Mouse (Mus musculus) CH12.LX (cell line): Measurements from ENCODE around the gene Fat3. TPM values are rescaled to one million over a fixed set of nuclear protein-coding genes. Genes with fewer than 3 reads are reported as not detected.

Experiments
- DNase-seq: peaks from one replicate; pipeline ENCODE4 v3.0.0-alpha.2; 2013; ENCODE audit errors: extremely low read depth
- H3K27ac ChIP-seq: 2 replicates; pipeline ENCODE4 v1.5.1; 2012; ENCODE audit warnings: low read depth, mild to moderate bottlenecking, control low read depth, moderate library complexity; ENCODE audit not compliant: insufficient read depth
- H3K27me3 ChIP-seq: replicated peaks from 2 replicates; pipeline ENCODE3; 2012; ENCODE audit warnings: inconsistent platforms
- H3K36me3 ChIP-seq, 2 experiments: replicated peaks in 1 of 2; 2 replicates each; pipeline versions ENCODE3 to v1.6.1; 2012; ENCODE audit warnings: inconsistent platforms in 1 of 2, low read length in 1 of 2, mild to moderate bottlenecking in 1 of 2, mixed read lengths in 1 of 2, moderate library complexity in 1 of 2; ENCODE audit not compliant: control insufficient read depth in 1 of 2, insufficient read depth in 1 of 2
- H3K4me1 ChIP-seq, 2 experiments: 2 replicates each; pipeline ENCODE4 v1.6.1; 2012; ENCODE audit warnings: inconsistent platforms in 1 of 2, moderate library complexity in 1 of 2; ENCODE audit not compliant: insufficient read depth in 2 of 2, control insufficient read depth in 1 of 2
- H3K4me2 ChIP-seq: 2 replicates; pipeline ENCODE4 v1.6.1; 2012; ENCODE audit warnings: low read depth, mild to moderate bottlenecking, control low read depth; ENCODE audit not compliant: poor library complexity, insufficient read depth, severe bottlenecking
- H3K4me3 ChIP-seq, 3 experiments: fragments of 150-350 bp in 1 of 3; sonication (generic) in 1 of 3; replicated peaks in 1 of 3; 2 replicates each; pipeline versions ENCODE3 to v1.5.1; 2011 to 2012; ENCODE audit warnings: low read depth in 2 of 3, low read length in 2 of 3, mild to moderate bottlenecking in 2 of 3, moderate library complexity in 2 of 3, control low read depth in 1 of 3, improper control_type of control experiment in 1 of 3, inconsistent platforms in 1 of 3, mixed read lengths in 1 of 3; ENCODE audit not compliant: poor library complexity in 1 of 3
- H3K79me2 ChIP-seq: replicated peaks from 2 replicates; pipeline ENCODE4 v1.6.1; 2012; ENCODE audit warnings: mild to moderate bottlenecking, moderate library complexity; ENCODE audit not compliant: control insufficient read depth, poor library complexity, insufficient read depth, severe bottlenecking; ENCODE audit errors: extremely low read depth
- H3K9ac ChIP-seq: 2 replicates; pipeline ENCODE4 v1.6.1; 2012; ENCODE audit warnings: low read depth, mild to moderate bottlenecking, control low read depth, moderate library complexity; ENCODE audit not compliant: insufficient read depth
- H3K9me3 ChIP-seq: replicated peaks from 2 replicates; pipeline ENCODE3; 2012; ENCODE audit warnings: low read length, inconsistent platforms, mixed read lengths
- CHD2 ChIP-seq: IDR thresholded peaks from 2 replicates; pipeline ENCODE4 v1.6.1; 2011; ENCODE audit warnings: low read length, improper control_type of control experiment
- E2F4 ChIP-seq: IDR thresholded peaks from 2 replicates; pipeline ENCODE4 v1.6.1; 2011; ENCODE audit warnings: low read depth, low read length, improper control_type of control experiment; ENCODE audit not compliant: insufficient replicate concordance
- ELF1 ChIP-seq: IDR thresholded peaks from 2 replicates; pipeline ENCODE4 v1.6.1; 2014; ENCODE audit warnings: low read depth, mild to moderate bottlenecking, inconsistent platforms, low read length, improper control_type of control experiment
- EP300 ChIP-seq: IDR thresholded peaks from 2 replicates; pipeline ENCODE4 v1.6.1; 2011; ENCODE audit warnings: low read length, improper control_type of control experiment
- ETS1 ChIP-seq: conservative IDR thresholded peaks from 2 replicates; pipeline ENCODE4 v1.6.1; 2012; ENCODE audit warnings: low read depth, mild to moderate bottlenecking, inconsistent platforms, low read length, improper control_type of control experiment, moderate library complexity
- GABPA ChIP-seq: IDR thresholded peaks from 2 replicates; pipeline ENCODE4 v1.6.1; 2012; ENCODE audit warnings: low read depth, low read length, improper control_type of control experiment, inconsistent platforms; ENCODE audit not compliant: insufficient replicate concordance
- IRF4 ChIP-seq: IDR thresholded peaks from 2 replicates; pipeline ENCODE4 v1.6.1; 2014; ENCODE audit warnings: low read depth, mild to moderate bottlenecking, inconsistent platforms, low read length, improper control_type of control experiment
- JUN ChIP-seq: IDR thresholded peaks from 2 replicates; pipeline ENCODE4 v1.6.1; 2011; ENCODE audit warnings: low read depth, mild to moderate bottlenecking, low read length, improper control_type of control experiment, moderate library complexity; ENCODE audit not compliant: insufficient read depth
- KAT2A ChIP-seq: IDR thresholded peaks from 2 replicates; pipeline ENCODE4 v1.6.1; 2012; ENCODE audit warnings: low read length, improper control_type of control experiment, inconsistent platforms; ENCODE audit not compliant: insufficient replicate concordance
- MAFK ChIP-seq: IDR thresholded peaks from 2 replicates; pipeline ENCODE4 v1.6.1; 2011; ENCODE audit warnings: low read length, improper control_type of control experiment; ENCODE audit not compliant: insufficient replicate concordance
- MAX ChIP-seq: IDR thresholded peaks from 2 replicates; pipeline ENCODE4 v1.6.1; 2011; ENCODE audit warnings: low read length, improper control_type of control experiment
- MEF2A ChIP-seq: IDR thresholded peaks from 2 replicates; pipeline ENCODE4 v1.6.1; 2014; ENCODE audit warnings: low read depth, mild to moderate bottlenecking, inconsistent platforms, low read length, improper control_type of control experiment, borderline replicate concordance
- MXI1 ChIP-seq: IDR thresholded peaks from 2 replicates; pipeline ENCODE4 v1.6.1; 2011; ENCODE audit warnings: mild to moderate bottlenecking, low read depth, low read length, improper control_type of control experiment
- MYC ChIP-seq: IDR thresholded peaks from 2 replicates; pipeline ENCODE4 v1.6.1; 2011; ENCODE audit warnings: low read depth, mild to moderate bottlenecking, improper control_type of control experiment, low read length
- NRF1 ChIP-seq: IDR thresholded peaks from 2 replicates; pipeline ENCODE4 v1.6.1; 2014; ENCODE audit warnings: low read depth, mild to moderate bottlenecking, inconsistent platforms, low read length, improper control_type of control experiment, moderate library complexity
- PAX5 ChIP-seq: IDR thresholded peaks from 2 replicates; pipeline ENCODE4 v1.6.1; 2012; ENCODE audit warnings: low read length, inconsistent platforms, mixed read lengths
- POLR2AphosphoS2 ChIP-seq: IDR thresholded peaks from 2 replicates; pipeline ENCODE4 v1.6.1; 2011; ENCODE audit warnings: low read depth, low read length, improper control_type of control experiment
- RCOR1 ChIP-seq: conservative IDR thresholded peaks from 2 replicates; pipeline ENCODE4 v1.6.1; 2012; ENCODE audit warnings: low read depth, mild to moderate bottlenecking, inconsistent platforms, low read length, improper control_type of control experiment
- SMC3 ChIP-seq: IDR thresholded peaks from 2 replicates; pipeline ENCODE4 v1.6.1; 2011; ENCODE audit warnings: low read depth, low read length, improper control_type of control experiment
- TBP ChIP-seq: conservative IDR thresholded peaks from 2 replicates; pipeline ENCODE4 v1.6.1; 2011; ENCODE audit warnings: low read depth, low read length, improper control_type of control experiment
- UBTF ChIP-seq: IDR thresholded peaks from 2 replicates; pipeline ENCODE4 v1.6.1; 2012; ENCODE audit warnings: low read depth, mild to moderate bottlenecking, inconsistent platforms, low read length, improper control_type of control experiment, moderate library complexity
- ZC3H11A ChIP-seq: IDR thresholded peaks from 2 replicates; pipeline ENCODE4 v1.6.1; 2012; ENCODE audit warnings: low read depth, mild to moderate bottlenecking, inconsistent platforms, low read length, improper control_type of control experiment
- ZKSCAN1 ChIP-seq: IDR thresholded peaks from 2 replicates; pipeline ENCODE4 v1.6.1; 2012; ENCODE audit warnings: low read depth, inconsistent platforms, low read length, improper control_type of control experiment, borderline replicate concordance
- ZMIZ1 ChIP-seq: IDR thresholded peaks from 2 replicates; pipeline ENCODE4 v1.6.1; 2012; ENCODE audit warnings: low read depth, mild to moderate bottlenecking, inconsistent platforms, low read length, improper control_type of control experiment
- ZNF384 ChIP-seq: IDR thresholded peaks from 2 replicates; pipeline ENCODE4 v1.6.1; 2012; ENCODE audit warnings: low read depth, low read length, improper control_type of control experiment, inconsistent platforms
- dilution Hi-C: fragments of 300-500 bp; cut with MboI; formaldehyde crosslinking; loops from 2 replicates; pipeline ENCODE4 v1.14.3; 2020; ENCODE audit warnings: low sequenced_read_pairs; ENCODE audit not compliant: extremely low pct_unique_long_range_greater_than_20kb, extremely low pct_ligation_motif_present
- in situ Hi-C: fragments of 300-500 bp; cut with MboI; formaldehyde crosslinking; loops from 3 replicates; pipeline ENCODE4 v1.14.3; 2019; ENCODE audit warnings: low sequenced_read_pairs, low pct_ligation_motif_present, low pct_unique_long_range_greater_than_20kb, mixed read lengths
- polyA plus RNA-seq: library from polyadenylated mRNA; unstranded; fragments of >175 nt; gene quantifications from 2 replicates; pipeline ENCODE4 v1.2.1, GENCODE M21; 2012; ENCODE audit warnings: low read depth; ENCODE audit not compliant: insufficient read length
- total RNA-seq, 2 experiments: library from RNA; depleted of rRNA; stranded (reverse); fragments of 300-350 nt in 1 of 2; fragments of >200 nt in 1 of 2; gene quantifications; 2 replicates each; pipeline ENCODE4 v1.2.3; 2012 to 2014

Gene Fat3
- total and polyA plus RNA-seq, 3 experiments, result 0.03 to 0.07 TPM; not detected in 1

DNA sequence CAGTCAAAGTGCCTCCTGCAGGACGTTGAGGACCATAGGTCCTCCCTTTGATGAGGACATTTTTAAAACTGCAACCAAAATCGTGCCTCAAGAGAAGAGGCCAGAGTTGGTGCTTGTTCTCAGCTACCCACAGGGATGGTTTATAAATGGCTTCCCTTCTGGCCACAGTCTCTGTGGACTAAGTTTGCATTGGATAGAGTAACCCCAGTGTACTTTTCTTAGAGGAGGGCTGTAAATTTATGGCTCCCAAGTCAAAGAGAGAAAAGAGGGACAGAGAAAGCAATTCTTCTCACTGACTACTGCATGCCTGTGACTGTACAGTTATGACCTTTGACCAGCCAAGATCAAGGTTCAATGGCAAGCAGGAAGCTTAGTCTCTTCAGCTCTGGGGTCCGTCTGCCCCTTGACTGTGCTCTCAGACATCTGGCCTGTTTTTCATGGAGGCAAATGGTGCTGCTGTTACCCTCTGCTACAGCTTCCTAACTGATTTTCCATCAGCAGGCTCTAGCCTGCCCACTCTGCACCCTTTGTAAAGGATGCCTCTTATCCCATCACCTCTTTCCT, 542.8 kb downstream of the Fat3 start:
- in situ Hi-C loops (no loop called here), dilution Hi-C loops (no loop called here)

DNA sequence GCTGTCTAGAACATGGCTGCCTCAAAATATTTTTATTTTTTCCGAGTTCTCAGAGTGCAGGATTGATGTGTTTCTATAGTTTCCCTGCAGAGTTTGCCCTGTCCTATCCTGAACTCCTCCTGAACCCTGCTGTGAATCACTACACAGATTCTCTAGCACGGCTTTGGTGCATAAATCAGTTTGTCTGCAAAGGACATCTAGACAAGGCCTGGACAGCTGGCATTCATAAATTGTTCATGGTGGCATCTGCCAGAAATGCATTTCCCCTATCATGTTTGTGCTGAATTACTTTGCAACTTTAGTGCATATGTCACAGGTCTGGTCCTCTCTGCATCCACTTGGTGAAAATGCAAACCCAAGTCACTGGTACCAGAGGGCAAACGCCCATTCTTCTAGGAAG, 543.3 kb downstream of the Fat3 start:
- Histone ChIP-seq H3K27ac (no peak overlapping the region), H3K9me3 (no peaks in the 10 kb centered on the region), H3K36me3 (no peaks in the 10 kb centered on the region)
- TF ChIP-seq MXI1, result no peak
- no peak for TF ChIP-seq MEF2A
- no peak for TF ChIP-seq MAX
- no peak for TF ChIP-seq RCOR1
- TF ChIP-seq ZMIZ1, result no peak
- TF ChIP-seq E2F4, result no peak
- TF ChIP-seq MYC, result no peak
- TF ChIP-seq UBTF, result no peak
- no peak for TF ChIP-seq POLR2AphosphoS2
- no peak for TF ChIP-seq ZNF384
- no peak for TF ChIP-seq KAT2A
- TF ChIP-seq ZKSCAN1, result no peak
- TF ChIP-seq ELF1, result no peak
- no peak for TF ChIP-seq JUN
- TF ChIP-seq ETS1, result no peak
- no peak for TF ChIP-seq IRF4
- TF ChIP-seq, all 38 proteins: peak for 0
- in situ Hi-C loops, result no loop called here
- dilution Hi-C loops, result no loop called here
- Histone ChIP-seq H3K4me2 (no peak overlapping the region), H3K4me1 (no peaks in the 10 kb centered on the region; a peak in 1 of 4 replicates), H3K79me2 (no peaks in the 10 kb centered on the region), H3K4me3 (no peak overlapping the region), H3K27me3 (no peaks in the 10 kb centered on the region), H3K9ac (no peak overlapping the region)
- no peak for DNase-seq

More for the DNA sequence above, 542.8 kb downstream of the Fat3 start:
- no peak for TF ChIP-seq MAFK
- TF ChIP-seq MXI1, result no peak
- TF ChIP-seq MEF2A, result no peak
- no peak for TF ChIP-seq ZNF384
- TF ChIP-seq ELF1, result no peak
- no peak for TF ChIP-seq PAX5
- no peak for TF ChIP-seq E2F4
- TF ChIP-seq NRF1, result no peak
- TF ChIP-seq MYC, result no peak
- no peak for TF ChIP-seq EP300
- no peak for TF ChIP-seq KAT2A
- TF ChIP-seq MAX, result no peak
- no peak for TF ChIP-seq ZKSCAN1
- TF ChIP-seq ETS1, result no peak
- no peak for TF ChIP-seq SMC3
- no peak for TF ChIP-seq CHD2
- TF ChIP-seq TBP, result no peak
- TF ChIP-seq ZC3H11A, result no peak
- TF ChIP-seq GABPA, result no peak
- no peak for DNase-seq
- Histone ChIP-seq H3K4me2 (no peak overlapping the region), H3K9ac (no peak overlapping the region), H3K36me3 (no peaks in the 10 kb centered on the region), H3K79me2 (no peaks in the 10 kb centered on the region), H3K27ac (no peak overlapping the region), H3K4me1 (no peaks in the 10 kb centered on the region; a peak in 1 of 4 replicates), H3K4me3 (no peak overlapping the region), H3K27me3 (no peaks in the 10 kb centered on the region), H3K9me3 (no peaks in the 10 kb centered on the region)
